Mouse (Mus musculus) layer of hippocampus, adult 8-10 months (tissue): Measurements from ENCODE around the gene Plekha6. TPM values are rescaled to one million over a fixed set of nuclear protein-coding genes. Genes with fewer than 3 reads are reported as not detected.
A peak's percentile ranks its signal among the peaks of the same experiment; 100 is the strongest.

Source experiments
- DNase-seq, 2 experiments: peaks; one replicate each; pipeline ENCODE4 v3.0.0; 2022; ENCODE audit warnings: low spot score in 2 of 2
- total RNA-seq, 4 experiments: library from RNA; stranded (reverse); gene quantifications; 2 replicates each; pipeline ENCODE4 v1.2.4; 2022

The Plekha6 gene
- total RNA-seq, result 10 to 100 TPM; 61.6 to 69.8 (median 62.7) TPM

DNA sequence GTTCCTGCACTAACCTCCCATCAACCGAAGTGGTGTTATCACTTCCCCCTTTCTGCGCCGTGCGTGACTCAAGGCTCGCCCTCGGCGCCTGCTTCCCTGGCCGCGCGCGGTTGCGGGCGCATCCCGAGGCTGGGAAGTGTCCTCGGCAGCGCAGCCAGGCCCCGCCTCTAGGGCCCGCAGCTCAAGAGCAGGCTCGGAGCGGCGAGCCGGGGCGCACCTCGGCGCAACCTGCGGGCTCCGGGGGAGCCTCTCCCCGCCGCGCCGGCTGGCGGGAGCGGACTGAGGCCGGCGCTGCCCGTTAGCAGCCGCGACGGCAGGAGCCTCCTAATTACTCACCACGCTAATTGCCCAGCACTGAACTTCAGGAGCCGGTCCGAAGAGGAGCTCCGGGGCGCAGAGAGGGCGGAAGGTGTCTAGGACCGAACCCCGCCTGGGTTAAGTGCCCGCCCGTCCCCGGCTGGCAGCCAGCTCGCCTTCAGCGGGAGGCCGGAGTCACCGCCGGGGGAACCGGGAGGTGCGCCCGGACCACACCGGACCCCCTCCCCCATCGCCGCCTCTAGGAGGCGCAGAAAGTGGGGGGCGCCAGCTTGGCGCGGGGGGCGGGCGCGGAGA is at the start of gene Plekha6:
Gene Plekha6 (plus strand): TSS at position 391 of the 612 bp plus-strand sequence.
- no peak for DNase-seq

DNA sequence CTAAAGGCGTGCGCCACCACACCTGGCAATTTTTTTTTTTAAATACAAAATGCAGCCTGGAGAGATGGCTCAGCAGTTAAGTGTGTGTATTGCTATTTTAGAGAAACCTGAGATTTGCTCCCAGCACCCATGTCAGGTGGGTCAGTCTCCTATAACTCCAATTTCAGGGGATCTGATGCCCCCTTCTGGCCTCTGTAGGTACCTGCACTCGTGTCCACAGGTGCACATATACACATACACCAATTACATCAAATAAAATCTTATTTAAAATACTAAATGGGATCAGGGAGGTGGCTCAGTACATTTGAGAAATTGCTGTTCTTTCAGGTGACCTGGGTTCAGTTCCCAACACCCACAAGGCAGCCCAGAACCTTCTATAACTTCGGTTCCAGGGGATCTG is 47.9 kb upstream of the Plekha6 start:
- no peak for DNase-seq

DNA sequence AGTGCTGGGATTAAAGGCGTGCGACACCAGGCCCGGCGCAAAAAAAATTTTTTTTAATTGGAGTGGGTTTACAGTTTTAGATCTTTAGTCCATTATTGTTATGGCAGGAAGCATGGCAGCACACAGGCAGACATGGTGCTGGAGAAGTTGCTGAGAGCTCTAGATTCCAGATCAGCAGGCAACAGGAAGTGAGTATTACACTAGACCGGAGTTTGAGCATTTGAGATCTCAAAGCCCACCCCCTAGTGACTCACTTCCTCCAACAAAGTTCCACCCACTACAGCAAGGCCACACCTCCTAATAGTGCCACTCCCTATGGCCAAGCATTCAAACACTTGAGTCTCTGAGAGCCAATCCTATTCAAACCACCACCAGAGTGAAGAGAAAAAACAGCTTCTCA is 45.9 kb upstream of the Plekha6 start:
- DNase-seq, result no peak

DNA sequence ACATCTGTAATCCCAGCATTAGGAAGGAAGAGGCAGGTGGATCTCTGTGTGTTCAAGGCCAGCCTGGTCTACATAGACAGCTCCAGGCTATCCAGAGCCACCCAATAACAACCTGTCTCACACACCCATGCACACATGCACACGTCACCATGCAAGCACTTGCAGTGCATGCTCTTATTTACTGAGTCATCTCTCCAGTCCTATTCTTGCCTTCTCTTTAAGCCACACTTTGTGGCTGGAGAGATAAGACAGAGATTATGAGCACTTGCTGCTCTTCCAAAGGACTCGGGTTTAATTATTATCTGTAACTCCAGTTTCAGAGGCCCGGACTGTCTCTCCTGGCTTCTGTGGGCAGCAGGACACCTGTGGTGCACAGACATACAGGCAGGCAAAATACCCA is 45.2 kb upstream of the Plekha6 start:
- DNase-seq, result no peak

DNA sequence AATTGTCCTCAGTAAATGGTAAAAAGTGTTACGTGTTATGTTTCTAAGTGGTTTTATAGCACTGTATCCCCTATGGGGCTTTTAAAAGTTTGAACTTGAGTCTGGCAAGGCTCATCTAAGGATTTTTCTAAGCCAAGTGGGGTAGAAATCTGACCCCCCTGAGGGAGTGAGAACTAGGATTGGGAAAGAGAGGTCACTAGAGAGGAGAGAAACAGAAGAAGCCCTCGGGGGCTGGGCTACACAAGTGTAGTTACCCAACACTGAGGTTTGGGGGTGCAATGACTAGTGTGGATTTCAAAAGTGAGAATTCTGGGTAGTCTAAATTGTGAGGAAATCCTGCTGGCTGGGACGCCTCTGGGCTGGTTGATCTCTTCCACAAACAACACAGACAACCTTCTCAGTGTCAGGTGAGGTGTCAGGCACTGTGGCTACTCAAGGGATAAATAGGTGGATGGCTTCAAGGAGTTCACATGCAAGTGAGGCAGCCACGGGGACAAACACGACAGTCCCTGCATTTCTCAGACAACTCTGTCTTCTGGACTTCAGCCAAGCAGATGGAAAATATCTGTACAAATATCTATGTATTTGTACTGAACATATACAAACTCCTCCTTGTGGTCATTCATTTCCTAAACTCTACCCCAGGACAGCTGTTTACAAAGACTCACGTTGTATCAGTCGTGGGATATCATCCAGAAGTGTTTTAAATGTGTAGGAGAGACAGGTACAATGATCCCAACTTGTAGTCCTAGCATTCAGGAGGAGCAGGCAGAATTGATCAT is 43.9 kb upstream of the Plekha6 start:
- no peak for DNase-seq

DNA sequence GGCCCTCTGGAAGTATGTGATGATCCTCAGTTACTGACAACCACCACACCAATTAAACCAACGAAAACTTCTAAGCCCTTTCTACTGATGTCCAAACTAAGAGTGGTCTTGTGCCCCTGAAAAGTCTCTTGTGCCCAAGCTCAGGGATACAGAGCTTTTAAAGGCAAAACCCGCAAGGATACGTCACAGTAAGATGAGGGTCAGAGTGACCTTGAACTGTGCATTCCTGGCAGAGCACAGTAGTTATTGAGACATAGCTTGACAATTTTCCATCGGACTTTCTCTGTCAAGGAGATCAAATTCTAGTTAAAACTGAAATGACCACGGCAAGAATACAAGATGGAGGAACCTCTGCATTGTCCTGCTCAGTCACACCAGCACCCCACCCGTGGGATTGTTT is 42.8 kb upstream of the Plekha6 start:
- no peak for DNase-seq

DNA sequence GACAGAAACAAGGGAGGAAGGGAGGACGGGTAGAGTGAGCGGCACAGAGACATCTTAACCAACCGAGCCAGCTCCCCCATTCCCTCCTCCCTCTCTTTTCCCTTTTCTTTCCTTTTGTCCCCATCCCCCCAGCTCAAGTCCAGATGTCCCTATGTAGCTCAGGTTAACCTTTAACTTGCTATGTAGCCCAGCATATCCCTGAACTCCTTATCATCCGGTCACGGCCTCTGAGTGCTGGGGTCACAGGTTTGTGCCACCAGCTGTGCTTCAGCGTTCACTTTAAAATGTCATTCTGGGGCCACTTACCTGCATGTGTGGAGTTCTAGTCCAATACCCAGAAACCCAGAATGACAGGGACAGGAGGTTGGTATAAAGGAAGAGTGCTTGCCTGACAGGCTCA is 39.9 kb upstream of the Plekha6 start:
- DNase-seq, result no peak

DNA sequence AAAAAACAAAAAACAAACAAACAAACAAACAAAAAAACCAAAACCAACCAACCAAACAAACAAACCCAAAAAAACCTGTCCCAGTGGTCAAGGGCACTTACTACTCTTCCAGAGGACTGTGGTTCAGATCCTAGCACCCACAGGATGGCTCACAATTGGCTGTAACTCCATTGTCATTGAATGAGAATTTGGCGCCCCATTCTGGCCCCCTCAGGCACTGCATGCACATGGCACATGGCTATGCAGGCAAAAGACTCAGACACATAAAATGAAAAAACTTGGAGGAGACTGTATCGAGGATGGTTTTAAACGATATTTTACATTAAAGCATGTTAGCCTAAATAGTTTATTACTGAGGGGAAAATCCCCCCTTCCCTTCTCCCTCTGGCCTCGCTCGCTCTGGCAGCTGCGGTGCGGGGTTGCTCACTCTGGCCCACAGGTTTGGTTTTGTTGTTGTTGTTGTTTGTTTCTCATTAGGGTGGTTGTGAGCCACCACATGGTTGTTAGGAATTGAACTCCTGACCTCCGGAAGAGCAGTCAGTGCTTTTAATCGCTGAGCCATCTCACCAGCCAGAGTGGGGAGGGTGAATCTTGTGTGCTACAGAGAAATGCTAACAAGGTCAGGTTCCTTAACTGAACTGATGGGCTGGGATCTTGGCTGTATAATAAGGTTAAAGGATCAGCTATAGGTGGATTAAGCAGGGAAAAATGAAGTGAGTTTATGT is 38.2 kb upstream of the Plekha6 start:
- no peak for DNase-seq

DNA sequence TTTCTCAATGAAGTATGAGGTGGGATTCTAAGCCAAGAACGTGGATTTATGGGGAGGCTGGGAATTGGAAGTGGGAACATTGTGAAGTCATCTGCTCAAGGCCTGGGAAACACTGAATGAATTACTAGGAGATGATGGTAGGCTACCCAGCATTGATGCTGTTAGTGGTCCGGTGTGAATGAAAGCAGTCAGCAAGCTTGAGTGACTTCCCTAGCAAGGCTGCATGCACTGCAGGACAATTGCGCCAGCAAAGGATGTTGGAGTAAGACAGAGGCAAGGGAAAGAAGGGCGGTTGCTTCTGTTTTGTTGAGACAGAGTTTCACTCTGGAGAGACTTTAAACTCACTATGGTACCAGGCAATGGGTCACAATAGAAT is 37.7 kb upstream of the Plekha6 start:
- DNase-seq, result no peak

DNA sequence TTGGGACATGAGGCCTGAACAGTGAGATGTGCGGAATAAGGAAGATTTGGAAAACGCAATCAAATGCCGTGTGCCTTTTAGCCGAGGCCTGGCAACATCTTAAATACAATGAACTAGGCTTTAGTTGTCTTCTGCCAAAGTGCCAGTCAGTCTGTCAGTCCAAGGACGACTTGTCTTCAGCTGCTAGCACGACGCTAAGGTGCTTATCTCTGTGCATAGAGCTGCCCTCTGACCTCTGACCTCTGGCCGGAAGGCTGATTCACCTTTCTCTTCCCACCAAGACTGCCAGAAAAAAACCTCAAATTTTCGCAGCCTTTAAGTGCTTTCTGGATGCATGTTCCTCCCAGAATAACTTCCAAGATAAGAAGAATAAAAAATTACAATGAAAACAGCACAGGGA is 36.7 kb upstream of the Plekha6 start:
- no peak for DNase-seq

DNA sequence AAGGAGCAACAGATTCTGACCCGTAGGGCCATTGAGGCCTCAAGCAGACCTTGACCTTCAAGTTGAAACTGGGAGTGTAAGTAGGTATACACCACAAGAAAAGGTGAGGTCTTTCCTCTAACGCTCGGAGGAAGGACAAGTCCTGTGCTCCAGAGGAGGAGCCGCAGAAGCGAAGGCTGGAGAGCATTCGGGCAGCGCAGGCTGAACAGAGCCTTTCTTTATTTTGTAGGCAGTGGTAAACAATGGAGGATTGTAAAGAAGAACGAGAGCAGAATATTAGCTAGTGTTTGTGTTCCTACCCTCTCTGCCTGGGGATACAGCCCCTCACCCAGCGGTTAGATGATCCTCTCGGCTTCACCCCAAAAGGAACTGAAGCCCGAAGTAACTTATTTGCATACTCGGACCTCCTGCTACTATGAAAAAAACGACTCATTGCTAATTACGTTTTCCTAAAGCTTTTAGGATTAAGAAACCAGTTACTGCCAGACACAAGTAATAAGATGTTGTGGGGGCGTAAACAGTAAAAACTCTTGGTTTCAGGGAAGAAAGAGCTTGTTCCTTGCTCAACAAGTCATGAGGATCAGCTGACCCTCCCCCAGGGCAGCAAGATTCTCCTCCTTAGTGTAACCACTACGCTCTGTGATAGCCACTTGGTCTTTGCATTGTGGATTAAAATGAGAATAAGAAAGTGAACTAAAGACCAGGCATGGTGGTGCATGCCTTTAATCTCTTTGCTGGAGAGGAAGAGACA is 34.4 kb upstream of the Plekha6 start:
- DNase-seq, result no peak

DNA sequence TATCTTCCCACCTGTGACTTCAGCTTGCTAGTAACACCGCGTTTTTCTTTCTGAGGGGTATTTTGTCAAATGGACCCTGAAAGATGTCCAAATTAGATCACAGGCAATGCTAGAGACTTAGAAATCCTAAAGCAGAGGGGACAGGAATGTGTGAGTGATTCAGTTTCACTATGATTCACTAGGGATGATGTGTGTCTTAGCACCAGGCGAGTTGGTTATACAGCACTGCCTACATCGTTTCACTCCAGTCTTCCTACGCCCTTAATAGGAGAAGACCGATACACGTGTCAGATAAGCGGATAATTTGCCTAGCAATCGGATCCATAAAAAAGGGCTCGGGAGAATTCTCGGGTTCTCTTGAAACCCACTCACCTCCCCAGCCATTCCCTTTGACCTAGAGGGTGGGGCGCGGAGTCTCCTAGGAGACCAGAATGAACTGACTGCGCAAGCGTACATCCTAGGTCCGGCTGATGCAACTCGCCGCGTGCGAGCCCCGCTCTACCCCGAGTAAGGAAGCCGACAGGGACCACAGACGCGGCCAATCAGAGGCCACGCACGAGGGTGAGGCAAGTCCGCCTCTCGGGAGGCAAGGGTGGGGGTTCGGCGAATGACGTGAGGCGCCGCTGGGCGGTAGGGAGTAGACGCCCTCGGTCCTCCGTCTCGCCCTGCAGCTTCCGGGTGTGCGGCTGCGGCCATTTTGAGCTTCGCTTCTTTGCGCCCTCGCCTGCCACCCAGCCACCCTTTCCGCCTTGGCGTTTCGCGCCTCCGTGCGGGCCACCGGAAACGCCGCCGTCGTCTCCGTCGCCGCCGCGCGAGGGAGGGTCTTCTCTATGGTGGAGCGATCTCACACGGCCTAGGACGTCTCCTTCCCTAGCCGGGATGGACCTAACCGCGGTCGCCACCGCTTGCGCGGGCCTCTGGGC is 33.1 kb upstream of the Plekha6 start, which contains the start of gene Ppp1r15b:
Gene Ppp1r15b (plus strand): TSS at position 506 of the 923 bp plus-strand sequence.
- peak; percentile 99 to 100 for DNase-seq

DNA sequence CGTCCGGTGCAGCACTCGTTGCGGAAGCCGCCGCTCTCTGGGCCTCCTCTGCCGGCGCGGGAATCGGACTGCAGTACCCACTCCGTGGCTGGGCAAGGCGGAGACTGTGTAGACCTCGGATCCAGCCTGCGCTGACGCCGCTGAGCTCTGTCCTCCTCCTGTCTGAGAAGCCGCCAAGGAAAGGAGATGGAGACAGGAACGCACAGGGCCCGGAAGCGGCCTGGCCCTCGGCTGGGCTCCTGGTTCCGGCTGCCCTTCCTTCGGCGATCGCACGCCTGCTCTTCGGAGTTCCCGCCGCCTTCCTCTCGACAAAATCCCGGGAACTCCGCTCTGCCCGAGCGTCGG is 32.5 kb upstream of the Plekha6 start:
- DNase-seq, result no peak

DNA sequence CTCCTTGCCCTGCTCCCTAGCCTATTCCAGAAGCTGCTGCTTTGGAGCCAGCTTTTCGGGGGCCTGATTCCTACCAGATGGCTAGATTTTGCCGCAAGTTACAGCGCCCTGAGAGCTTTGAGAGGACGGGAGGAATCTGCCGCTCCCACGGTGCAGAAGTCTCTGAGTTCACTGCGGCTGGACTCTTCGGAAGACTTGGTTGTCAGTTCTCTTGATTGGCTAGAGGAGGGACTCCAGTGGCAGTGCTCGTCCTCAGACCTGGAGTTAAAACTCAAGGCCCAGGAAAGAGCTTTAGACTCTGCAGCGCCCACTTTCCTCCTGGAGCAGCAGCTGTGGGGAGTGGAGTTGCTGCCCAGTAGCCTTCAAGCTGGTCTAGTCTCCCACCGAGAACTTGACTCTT is 32.1 kb upstream of the Plekha6 start:
- peak in 1 of 2 experiments; percentile 23 for DNase-seq

DNA sequence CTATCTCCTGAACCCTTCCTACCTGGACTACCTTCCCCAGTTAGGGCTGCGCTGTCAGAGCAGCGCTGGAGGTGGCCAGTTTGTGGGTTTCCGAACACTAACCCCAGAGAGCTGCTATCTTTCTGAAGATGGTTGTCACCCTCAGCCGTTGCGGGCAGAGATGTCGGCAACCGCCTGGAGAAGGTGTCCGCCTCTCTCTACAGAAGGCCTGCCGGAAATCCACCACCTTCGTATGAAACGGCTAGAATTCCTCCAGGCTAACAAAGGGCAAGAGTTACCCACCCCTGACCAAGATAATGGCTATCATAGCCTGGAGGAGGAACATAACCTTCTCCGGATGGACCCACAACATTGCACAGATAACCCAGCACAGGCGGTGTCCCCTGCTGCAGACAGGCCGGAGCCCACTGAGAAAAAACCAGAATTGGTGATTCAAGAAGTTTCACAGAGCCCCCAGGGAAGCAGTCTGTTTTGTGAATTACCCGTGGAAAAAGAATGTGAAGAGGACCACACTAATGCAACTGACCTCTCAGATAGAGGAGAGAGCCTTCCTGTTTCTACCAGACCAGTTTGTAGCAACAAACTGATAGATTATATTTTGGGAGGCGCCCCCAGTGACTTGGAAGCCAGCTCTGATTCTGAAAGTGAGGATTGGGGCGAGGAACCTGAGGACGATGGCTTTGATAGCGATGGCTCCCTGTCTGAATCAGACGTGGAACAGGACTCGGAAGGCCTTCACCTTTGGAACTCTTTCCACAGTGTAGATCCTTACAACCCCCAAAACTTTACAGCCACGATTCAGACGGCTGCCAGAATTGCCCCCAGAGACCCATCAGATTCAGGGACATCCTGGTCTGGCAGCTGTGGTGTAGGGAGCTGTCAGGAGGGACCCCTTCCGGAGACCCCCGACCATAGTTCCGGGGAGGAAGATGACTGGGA is 31.4 kb upstream of the Plekha6 start:
- DNase-seq, result no peak

DNA sequence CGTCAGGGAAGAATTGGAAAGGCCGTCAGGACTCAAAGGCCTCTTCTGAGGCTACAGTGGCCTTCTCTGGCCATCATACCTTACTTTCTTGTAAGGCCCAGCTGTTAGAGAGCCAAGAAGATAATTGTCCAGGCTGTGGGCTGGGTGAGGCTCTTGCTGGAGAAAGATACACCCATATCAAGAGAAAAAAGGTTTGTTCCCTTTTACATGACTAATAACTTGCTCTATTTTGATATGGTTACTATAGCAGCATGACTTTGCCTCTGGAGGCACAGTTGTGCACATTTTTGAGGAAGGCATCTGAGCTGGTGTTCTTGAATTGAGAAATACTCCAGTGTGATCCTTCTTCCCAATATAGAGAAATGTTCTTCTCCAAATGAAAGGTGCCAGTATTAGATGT is 30.6 kb upstream of the Plekha6 start:
- no peak for DNase-seq

DNA sequence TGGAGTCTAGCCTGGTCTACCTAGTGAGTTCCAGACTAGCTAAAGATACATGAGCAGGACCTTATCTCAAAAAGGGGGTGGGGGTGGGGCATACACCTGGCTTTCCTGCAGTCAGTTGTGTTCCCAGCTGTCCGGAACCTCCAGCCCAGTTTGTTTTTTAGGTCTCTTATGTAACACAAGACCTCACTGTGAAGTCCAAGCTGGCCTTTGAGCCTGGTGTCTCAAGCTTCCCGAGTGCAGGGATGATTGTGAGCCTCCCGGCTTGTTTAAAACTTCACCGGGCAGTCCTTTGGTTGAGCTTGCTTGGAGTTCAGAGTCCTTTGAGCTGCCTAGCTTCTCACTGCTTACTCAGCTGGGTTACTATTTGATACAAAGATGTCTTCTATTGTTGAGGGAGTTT is 29.9 kb upstream of the Plekha6 start:
- no peak for DNase-seq

DNA sequence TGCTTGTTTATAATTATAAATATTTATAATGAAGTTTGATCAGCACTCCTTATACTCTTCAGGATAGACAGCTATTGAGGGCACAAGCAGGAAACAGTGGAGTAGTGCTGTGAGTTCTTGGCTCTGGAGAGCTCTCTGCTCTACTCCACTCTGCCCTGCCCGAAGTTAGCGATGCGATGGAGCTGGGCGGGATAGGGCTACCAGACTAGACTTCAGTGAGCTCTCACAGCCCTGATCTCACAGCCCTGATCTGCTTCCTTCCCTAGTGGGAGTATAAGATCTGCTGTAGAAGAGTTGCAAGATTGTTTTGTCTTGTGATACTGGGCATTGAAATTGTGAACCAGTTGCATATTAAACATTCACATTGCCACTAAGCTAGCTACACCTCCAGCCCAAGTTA is 29.1 kb upstream of the Plekha6 start:
- DNase-seq, result no peak

DNA sequence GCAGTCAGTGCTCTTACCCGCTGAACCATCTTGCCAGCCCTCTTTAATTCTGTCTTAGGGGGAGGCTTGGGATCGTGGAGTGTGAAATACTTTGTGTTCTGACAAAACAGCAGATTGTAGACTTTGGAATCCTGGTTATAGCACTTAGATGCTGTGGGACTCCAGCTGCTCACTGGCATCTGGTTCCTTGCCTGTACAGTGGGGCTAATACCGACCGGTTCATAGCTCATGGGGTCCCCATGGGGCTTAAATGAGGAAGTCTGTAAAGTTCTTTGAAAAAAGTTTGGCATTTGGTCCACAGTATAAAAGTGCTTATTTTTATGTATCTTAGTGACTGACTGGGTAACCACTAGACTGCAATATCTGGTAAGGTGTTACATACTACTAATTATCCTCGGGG is 28.2 kb upstream of the Plekha6 start:
- DNase-seq, result no peak

DNA sequence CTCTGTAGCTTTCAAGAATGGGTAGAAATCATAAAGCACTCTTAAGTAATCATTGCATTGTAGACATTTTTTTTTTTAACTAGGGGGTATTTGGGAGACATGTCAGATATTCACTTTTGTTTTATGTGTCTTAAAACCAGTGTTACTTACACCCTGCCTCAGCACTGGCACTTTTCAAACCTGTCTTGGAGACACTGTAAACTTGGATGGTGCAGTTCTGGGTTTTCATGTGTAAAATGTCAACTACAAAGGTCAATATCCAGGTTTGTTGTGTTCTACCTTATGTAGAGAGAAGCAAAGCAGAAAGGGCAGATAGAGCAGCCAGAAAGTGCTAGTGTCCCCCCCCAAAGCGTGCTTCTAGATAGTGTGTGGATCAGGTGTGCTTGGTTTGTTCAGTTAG is 25.6 kb upstream of the Plekha6 start:
- no peak for DNase-seq
